Mouse (Mus musculus) liver, adult 2 months (tissue): Measurements from ENCODE around the gene Gbp7.

ENCODE experiments used
- CTCF ChIP-seq: fragments of 200-500 bp; IDR thresholded peaks from 2 replicates; pipeline ENCODE4 v1.5.1; 2011; ENCODE audit warnings: low read depth, low read length, control low read depth
- POLR2A ChIP-seq: fragments of 200-500 bp; IDR thresholded peaks from 2 replicates; pipeline ENCODE4 v1.6.1; 2011; ENCODE audit warnings: low read length, control low read depth; ENCODE audit not compliant: insufficient read depth; ENCODE audit errors: extremely low read depth

GRCm38 (mm10) chr3:142550052-142550676 is 20.0 kb downstream of the Gbp7 start:
- TF ChIP-seq POLR2A (no peak), CTCF (no peak)
